Mouse (Mus musculus): ENCODE data around the gene Fam181b. TPM values are rescaled to one million over a fixed set of nuclear protein-coding genes. Genes with fewer than 3 reads are reported as not detected.

The Fam181b gene
- polyA plus RNA-seq, 1 experiment from 2014 or later, result 84.8 TPM

- Histone ChIP-seq H3K27ac (replicated peaks) (peak overlapping the region; percentile 84), H3K4me2 (peak overlapping the region; percentile 71), H3K27me3 (replicated peaks) (no peaks in the 10 kb centered on the region), H3K4me3 (replicated peaks) (peak overlapping the region; percentile 80), H3K9me3 (replicated peaks) (no peaks in the 10 kb centered on the region), H3K9ac (replicated peaks) (peak overlapping the region; percentile 89), H3K36me3 (no peaks in the 10 kb centered on the region), H3K4me1 (peaks cover 32% of the 10 kb centered on the region)
- ATAC-seq (ENCODE audit: low FRiP score), result no peak; the same call in 1 of the 2 replicates
- 11% methylated on average over 7 of the region's 7 CpGs for WGBS
Observed at GRCm38 (mm10) chr7:93079420-93079784, 263 bp upstream of the Fam181b start.

- peak; percentile 35 for ATAC-seq (ENCODE audit: low FRiP score)
- H3K4me3 ChIP-seq (replicated peaks), result peak overlapping the region; percentile 80
- peak overlapping the region; percentile 84 for H3K27ac ChIP-seq (replicated peaks)
- no peaks in the 10 kb centered on the region for H3K9me3 ChIP-seq (replicated peaks)
- H3K4me2 ChIP-seq, result peak overlapping the region; percentile 71
- WGBS, result under 1% methylated on average over 45 of the region's 45 CpGs
- no peaks in the 10 kb centered on the region for H3K27me3 ChIP-seq (replicated peaks)
- peak overlapping the region; percentile 89 for H3K9ac ChIP-seq (replicated peaks)
- no peaks in the 10 kb centered on the region for H3K36me3 ChIP-seq
- peaks cover 32% of the 10 kb centered on the region for H3K4me1 ChIP-seq
Observed at GRCm38 (mm10) chr7:93080731-93081430, 1.2 kb downstream of the Fam181b start.

- H3K27ac ChIP-seq (replicated peaks), result peak overlapping the region; percentile 81
- WGBS, result 3% methylated on average over 11 of the region's 11 CpGs
- ATAC-seq (ENCODE audit: low FRiP score), result peak; percentile 85
- no peaks in the 10 kb centered on the region for H3K36me3 ChIP-seq
- peak overlapping the region; percentile 23 for H3K9ac ChIP-seq (replicated peaks)
- no peaks in the 10 kb centered on the region for H3K9me3 ChIP-seq (replicated peaks)
- H3K4me2 ChIP-seq, result peak overlapping the region; percentile 53
- H3K4me3 ChIP-seq (replicated peaks), result peak overlapping the region; percentile 20
- peaks cover 26% of the 10 kb centered on the region for H3K4me1 ChIP-seq
- H3K27me3 ChIP-seq (replicated peaks), result no peaks in the 10 kb centered on the region
Observed at GRCm38 (mm10) chr7:93093371-93094058, 13.8 kb downstream of the Fam181b start.

GRCm38 (mm10) chr7:93095511-93095910 lies 15.8 kb downstream of the Fam181b start:
- Histone ChIP-seq H3K36me3 (no peaks in the 10 kb centered on the region), H3K4me3 (replicated peaks) (peak overlapping the region; percentile 21), H3K9ac (replicated peaks) (no peak overlapping the region)

GRCm38 (mm10) chr7:93104776-93105340 lies 25.2 kb downstream of the Fam181b start:
- Histone ChIP-seq H3K27ac (replicated peaks) (no peak overlapping the region), H3K9ac (replicated peaks) (no peak overlapping the region), H3K4me1 (no peaks in the 10 kb centered on the region), H3K4me3 (replicated peaks) (no peak overlapping the region), H3K27me3 (replicated peaks) (no peaks in the 10 kb centered on the region), H3K9me3 (replicated peaks) (no peaks in the 10 kb centered on the region), H3K36me3 (no peaks in the 10 kb centered on the region), H3K4me2 (no peak overlapping the region)
- WGBS, result 87% methylated on average over 2 of the region's 2 CpGs
- no peak for ATAC-seq (ENCODE audit: low FRiP score)

More at GRCm38 (mm10) chr7:93095511-93095910, 15.8 kb downstream of the Fam181b start:
- ATAC-seq (ENCODE audit: low FRiP score), result peak; percentile 76
- Histone ChIP-seq H3K9me3 (replicated peaks) (no peaks in the 10 kb centered on the region), H3K4me1 (peaks cover 26% of the 10 kb centered on the region), H3K4me2 (peak overlapping the region; percentile 49), H3K27ac (replicated peaks) (peak overlapping the region; percentile 54), H3K27me3 (replicated peaks) (no peaks in the 10 kb centered on the region)
- WGBS, result 3% methylated on average over 8 of the region's 8 CpGs

- no peaks in the 10 kb centered on the region for H3K36me3 ChIP-seq
- H3K9ac ChIP-seq (replicated peaks), result no peak overlapping the region
- ATAC-seq (ENCODE audit: low FRiP score), result no peak
- no peaks in the 10 kb centered on the region for H3K4me1 ChIP-seq
- H3K27ac ChIP-seq (replicated peaks), result no peak overlapping the region
- H3K4me2 ChIP-seq, result no peak overlapping the region
- 82% methylated on average over 2 of the region's 2 CpGs for WGBS
- no peak overlapping the region for H3K4me3 ChIP-seq (replicated peaks)
- H3K27me3 ChIP-seq (replicated peaks), result no peaks in the 10 kb centered on the region
- H3K9me3 ChIP-seq (replicated peaks), result no peaks in the 10 kb centered on the region
Observed at GRCm38 (mm10) chr7:93110370-93110965, 30.8 kb downstream of the Fam181b start.

GRCm38 (mm10) chr7:93111056-93111455 lies 31.4 kb downstream of the Fam181b start:
- no peak overlapping the region for H3K4me2 ChIP-seq
- no peak for ATAC-seq (ENCODE audit: low FRiP score)
- H3K4me3 ChIP-seq (replicated peaks), result no peak overlapping the region
- no peaks in the 10 kb centered on the region for H3K27me3 ChIP-seq (replicated peaks)
- 91% methylated on average over 6 of the region's 6 CpGs for WGBS
- H3K9ac ChIP-seq (replicated peaks), result no peak overlapping the region
- no peaks in the 10 kb centered on the region for H3K4me1 ChIP-seq
- H3K36me3 ChIP-seq, result no peaks in the 10 kb centered on the region
- H3K27ac ChIP-seq (replicated peaks), result no peak overlapping the region
- no peaks in the 10 kb centered on the region for H3K9me3 ChIP-seq (replicated peaks)

GRCm38 (mm10) chr7:93117561-93117960 lies 37.9 kb downstream of the Fam181b start:
- 71% methylated on average over 1 of the region's 1 CpGs for WGBS

GRCm38 (mm10) chr7:93123936-93124335 lies 44.3 kb downstream of the Fam181b start:
- Histone ChIP-seq H3K4me1 (no peaks in the 10 kb centered on the region), H3K36me3 (no peaks in the 10 kb centered on the region), H3K4me3 (replicated peaks) (no peak overlapping the region), H3K9me3 (replicated peaks) (no peaks in the 10 kb centered on the region), H3K27me3 (replicated peaks) (no peaks in the 10 kb centered on the region), H3K4me2 (no peak overlapping the region), H3K9ac (replicated peaks) (no peak overlapping the region), H3K27ac (replicated peaks) (no peak overlapping the region)
- WGBS, result 92% methylated on average over 1 of the region's 1 CpGs
- ATAC-seq (ENCODE audit: low FRiP score), result no peak

More at GRCm38 (mm10) chr7:93117561-93117960, 37.9 kb downstream of the Fam181b start:
- Histone ChIP-seq H3K27ac (replicated peaks) (no peak overlapping the region), H3K9me3 (replicated peaks) (no peaks in the 10 kb centered on the region), H3K27me3 (replicated peaks) (no peaks in the 10 kb centered on the region), H3K9ac (replicated peaks) (no peak overlapping the region), H3K4me1 (no peaks in the 10 kb centered on the region), H3K4me2 (no peak overlapping the region), H3K4me3 (replicated peaks) (no peak overlapping the region), H3K36me3 (no peaks in the 10 kb centered on the region)
- no peak for ATAC-seq (ENCODE audit: low FRiP score)
